Mouse (Mus musculus): Measurements from ENCODE around the gene Map4k1.

The Map4k1 gene

GRCm38 (mm10) chr7:28981651-28982273, at the start of gene Map4k1, which contains the start of gene Eif3k:
Gene Map4k1, plus strand, starts transcription at chr7:28982050.
Gene Eif3k, minus strand, starts transcription at chr7:28981864.
- in situ Hi-C loops (cut with MboI, MseI), result loop anchor here (10.0 kb wide), 1 partner anchor 53 kb away; no protein-coding TSS in a partner anchor

GRCm38 (mm10) chr7:28932421-28933041, 49.3 kb upstream of the Map4k1 start:
- in situ Hi-C loops (cut with MboI, MseI), result no loop called here

- in situ Hi-C loops (cut with MboI, MseI), result no loop called here
These were observed 48.0 kb upstream of the Map4k1 start for GRCm38 (mm10) chr7:28933825-28934224.

- in situ Hi-C loops (cut with MboI, MseI), result no loop called here
These were observed 45.1 kb upstream of the Map4k1 start for GRCm38 (mm10) chr7:28936787-28937186.

GRCm38 (mm10) chr7:28938654-28939053, 43.2 kb upstream of the Map4k1 start:
- in situ Hi-C loops (cut with MboI, MseI), result no loop called here

GRCm38 (mm10) chr7:28939418-28940183, 42.2 kb upstream of the Map4k1 start:
- in situ Hi-C loops (cut with MboI, MseI), result no loop called here

- in situ Hi-C loops (cut with MboI, MseI), result no loop called here
These were observed 40.7 kb upstream of the Map4k1 start for GRCm38 (mm10) chr7:28941129-28941528.

- in situ Hi-C loops (cut with MboI, MseI), result no loop called here
These were observed 40.3 kb upstream of the Map4k1 start for GRCm38 (mm10) chr7:28941542-28941941.

- in situ Hi-C loops (cut with MboI, MseI), result no loop called here
These were observed 38.2 kb upstream of the Map4k1 start for GRCm38 (mm10) chr7:28943451-28944180.

- in situ Hi-C loops (cut with MboI, MseI), result no loop called here
These were observed 37.0 kb upstream of the Map4k1 start for GRCm38 (mm10) chr7:28944756-28945415.

- in situ Hi-C loops (cut with MboI, MseI), result no loop called here
These were observed 36.2 kb upstream of the Map4k1 start for GRCm38 (mm10) chr7:28945416-28946270.

- in situ Hi-C loops (cut with MboI, MseI), result no loop called here
These were observed 35.6 kb upstream of the Map4k1 start for GRCm38 (mm10) chr7:28946271-28946610.

GRCm38 (mm10) chr7:28948746-28949145, 33.1 kb upstream of the Map4k1 start:
- in situ Hi-C loops (cut with MboI, MseI), result no loop called here

GRCm38 (mm10) chr7:28949298-28949697, 32.6 kb upstream of the Map4k1 start:
- in situ Hi-C loops (cut with MboI, MseI), result no loop called here

GRCm38 (mm10) chr7:28950346-28951037, 31.4 kb upstream of the Map4k1 start:
- in situ Hi-C loops (cut with MboI, MseI), result no loop called here

- in situ Hi-C loops (cut with MboI, MseI), result no loop called here
These were observed 30.1 kb upstream of the Map4k1 start for GRCm38 (mm10) chr7:28951764-28952163.

GRCm38 (mm10) chr7:28952786-28953185, 29.1 kb upstream of the Map4k1 start:
- in situ Hi-C loops (cut with MboI, MseI), result no loop called here

- in situ Hi-C loops (cut with MboI, MseI), result no loop called here
These were observed 28.1 kb upstream of the Map4k1 start for GRCm38 (mm10) chr7:28953476-28954376.

GRCm38 (mm10) chr7:28954773-28955172, 27.1 kb upstream of the Map4k1 start:
- in situ Hi-C loops (cut with MboI, MseI), result no loop called here
